Mouse (Mus musculus) ES-E14 (cell line): ENCODE data around the gene Csnk1g2. TPM values are rescaled to one million over a fixed set of nuclear protein-coding genes. Genes with fewer than 3 reads are reported as not detected.

Source experiments
- DNase-seq: peaks from one replicate; pipeline ENCODE4 v3.0.0-alpha.2; 2013; ENCODE audit warnings: low read depth, low spot score
- H3K27ac ChIP-seq: 2 replicates; pipeline ENCODE4 v1.5.1; 2012; ENCODE audit warnings: low read depth, mild to moderate bottlenecking, low read length, moderate library complexity, mixed read lengths; ENCODE audit not compliant: poor library complexity, insufficient read depth, severe bottlenecking
- H3K36me3 ChIP-seq: 2 replicates; pipeline ENCODE4 v1.6.1; 2012; ENCODE audit warnings: mild to moderate bottlenecking, low read length, moderate library complexity, mixed read lengths; ENCODE audit not compliant: control insufficient read depth, poor library complexity, insufficient read depth, severe bottlenecking
- H3K4me1 ChIP-seq, 2 experiments: fragments of 150-350 bp in 1 of 2; sonication (generic) in 1 of 2; 2 replicates each; pipeline ENCODE4 v1.6.1; 2012; ENCODE audit warnings: low read length in 2 of 2, mild to moderate bottlenecking in 1 of 2, mixed read lengths in 1 of 2; ENCODE audit not compliant: control insufficient read depth in 2 of 2, insufficient read depth in 2 of 2, poor library complexity in 1 of 2
- H3K4me3 ChIP-seq, 2 experiments: fragments of 150-350 bp in 1 of 2; sonication (generic) in 1 of 2; 2 replicates each; pipeline ENCODE4 v1.5.1; 2012; ENCODE audit warnings: low read length in 2 of 2, low read depth in 1 of 2, mild to moderate bottlenecking in 1 of 2, mixed read lengths in 1 of 2; ENCODE audit not compliant: insufficient read depth in 1 of 2, poor library complexity in 1 of 2, severe bottlenecking in 1 of 2
- H3K9ac ChIP-seq: 2 replicates; pipeline ENCODE4 v1.6.1; 2012; ENCODE audit warnings: low read depth, mild to moderate bottlenecking, low read length, mixed read lengths; ENCODE audit not compliant: poor library complexity, insufficient read depth, severe bottlenecking
- H3K9me3 ChIP-seq: fragments of 150-350 bp; sonication (generic); 2 replicates; pipeline ENCODE4 v1.6.1; 2012; ENCODE audit warnings: low read depth, mild to moderate bottlenecking, low read length; ENCODE audit not compliant: control insufficient read depth, insufficient read depth
- CHD2 ChIP-seq: IDR thresholded peaks from 2 replicates; pipeline ENCODE4 v1.6.1; 2014; ENCODE audit warnings: mild to moderate bottlenecking, low read depth, low read length, inconsistent platforms
- HCFC1 ChIP-seq: IDR thresholded peaks from 2 replicates; pipeline ENCODE4 v1.6.1; 2012; ENCODE audit warnings: low read length, inconsistent platforms, borderline replicate concordance; ENCODE audit not compliant: insufficient read depth
- MAFK ChIP-seq: IDR thresholded peaks from 2 replicates; pipeline ENCODE4 v1.6.1; 2014; ENCODE audit warnings: mild to moderate bottlenecking, low read depth, low read length, inconsistent platforms; ENCODE audit not compliant: insufficient read depth
- ZC3H11A ChIP-seq: IDR thresholded peaks from 2 replicates; pipeline ENCODE4 v1.6.1; 2012; ENCODE audit warnings: low read depth, mild to moderate bottlenecking, inconsistent platforms, low read length, borderline replicate concordance
- ZNF384 ChIP-seq: IDR thresholded peaks from 2 replicates; pipeline ENCODE4 v1.6.1; 2012; ENCODE audit warnings: low read depth, low read length, inconsistent platforms
- in situ Hi-C, 2 experiments: fragments of 600-800 bp; cut with MboI; formaldehyde crosslinking; loops; one replicate each; pipeline ENCODE4 v1.15.1; 2025; ENCODE audit warnings: low sequenced_read_pairs in 2 of 2, inconsistent platforms in 1 of 2; ENCODE audit not compliant: unreplicated experiment in 2 of 2
- total RNA-seq: library from RNA; depleted of rRNA; stranded (reverse); fragments of 300-350 nt; gene quantifications from 2 replicates; pipeline ENCODE4 v1.2.3, GENCODE M21; 2012

Gene Csnk1g2
- total RNA-seq, 1 experiment: 138 TPM

DNA sequence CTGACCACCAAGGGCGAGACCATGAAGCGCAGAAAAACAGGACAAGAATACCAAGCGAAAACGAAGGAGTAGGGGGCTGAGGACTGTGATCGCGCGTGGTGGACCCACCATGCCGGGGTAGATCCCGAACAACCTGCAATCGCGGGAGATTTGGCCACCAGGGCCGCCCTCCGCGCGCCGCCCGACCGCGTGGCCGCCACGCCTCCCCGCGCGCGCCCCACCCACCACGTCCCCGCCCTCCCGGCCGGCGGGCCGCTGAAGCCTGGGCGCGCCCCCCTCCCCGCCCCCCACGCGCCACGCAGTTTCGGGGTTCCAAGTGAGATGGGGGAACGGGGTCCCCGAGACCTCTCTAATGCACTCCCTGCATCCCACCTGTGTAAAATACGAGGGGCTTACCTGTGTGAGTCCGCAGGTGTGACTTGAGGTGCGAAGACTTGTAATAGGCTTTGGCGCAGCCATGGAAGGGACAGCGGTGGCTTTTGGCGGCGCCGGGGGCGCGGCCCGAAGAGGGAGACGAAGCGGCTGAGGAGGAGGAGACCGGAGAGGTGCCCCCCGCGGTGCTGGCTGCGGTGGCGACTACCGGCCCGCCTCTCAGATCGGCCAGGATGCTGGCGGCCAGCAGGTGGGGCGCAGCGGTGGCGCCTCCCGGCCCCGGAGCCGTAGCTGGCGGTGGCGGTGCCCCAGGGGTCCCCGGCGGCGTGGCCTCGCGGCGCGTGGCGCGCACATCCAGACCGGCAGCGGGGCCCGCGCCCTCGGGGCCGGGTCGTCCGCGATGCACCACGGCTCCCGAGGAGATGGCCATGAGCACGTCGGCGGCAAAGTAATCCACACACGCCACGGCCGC is 46.1 kb upstream of the Csnk1g2 start:
- Histone ChIP-seq H3K4me1 (peaks cover 6 to 36% of the 10 kb centered on the region in 2 experiments), H3K4me3 (peak overlapping the region; percentile 96), H3K27ac (peak overlapping the region; percentile 83), H3K9me3 (no peaks in the 10 kb centered on the region), H3K36me3 (0 out of 2 replicates have a peak, but pooled peaks cover 2% of the 10 kb centered on the region), H3K9ac (peak overlapping the region; percentile 95)
- no peak for TF ChIP-seq MAFK
- TF ChIP-seq HCFC1: no peak
- no peak for TF ChIP-seq CHD2
- in situ Hi-C loops: no loop called here
- DNase-seq: no peak

GRCm38 (mm10) chr10:80577195-80578130 is 45.2 kb upstream of the Csnk1g2 start, which contains the start of gene Klf16:
TSS of gene Klf16 (minus strand) at chr10:80577321.
- Histone ChIP-seq H3K36me3 (peaks cover 2% of the 10 kb centered on the region; the same call in 1 of the 2 replicates), H3K4me3 (peak within 1 kb of the TSS; percentile 96), H3K27ac (peak within 1 kb of the TSS; percentile 83), H3K9me3 (no peaks in the 10 kb centered on the region), H3K4me1 (peaks cover 4 to 30% of the 10 kb centered on the region in 2 experiments; a peak in 3 of 4 replicates), H3K9ac (peak within 1 kb of the TSS; percentile 95)
- TF ChIP-seq HCFC1 (0 out of 2 replicates have a peak, but pooled peaks have one; percentile 20), ZNF384 (no peak)
- in situ Hi-C loops: no loop called here
- peak; percentile 89 for DNase-seq

GRCm38 (mm10) chr10:80578131-80578750 is 44.4 kb upstream of the Csnk1g2 start:
- in situ Hi-C loops: no loop called here
- peaks cover 4 to 28% of the 10 kb centered on the region in 2 experiments; a peak in 3 of 4 replicates for H3K4me1 ChIP-seq
- TF ChIP-seq MAFK: no peak
- TF ChIP-seq HCFC1: no peak
- TF ChIP-seq CHD2: no peak
- TF ChIP-seq ZNF384: no peak
- 0 out of 2 replicates have a peak, but pooled peaks have one; percentile 1 for TF ChIP-seq ZC3H11A
- peak overlapping the region; percentile 96 for H3K4me3 ChIP-seq
- H3K9ac ChIP-seq: peak overlapping the region; percentile 81
- peak overlapping the region; percentile 79 for H3K27ac ChIP-seq
- H3K36me3 ChIP-seq: peaks cover 2% of the 10 kb centered on the region; the same call in 1 of the 2 replicates
- peak; percentile 75 for DNase-seq
- no peaks in the 10 kb centered on the region for H3K9me3 ChIP-seq

DNA sequence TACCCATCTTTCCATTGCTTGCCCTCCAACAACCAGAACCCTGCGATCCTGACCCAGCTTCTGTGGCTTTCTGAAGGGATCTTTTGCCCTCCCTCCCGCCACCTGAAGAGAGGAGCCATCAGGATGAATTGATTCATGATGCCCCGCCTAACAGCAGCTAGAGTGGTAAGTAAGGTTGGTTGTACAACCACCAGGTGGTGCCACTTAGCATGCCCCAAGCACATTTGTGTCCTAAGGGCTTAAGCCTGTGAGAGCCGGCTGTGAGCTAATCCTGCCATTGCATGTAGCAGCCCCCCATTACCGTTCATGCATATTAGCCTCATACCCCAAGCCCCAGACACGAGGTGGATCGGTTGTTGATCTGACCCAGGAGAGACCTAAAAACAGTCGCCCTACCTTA is 43.7 kb upstream of the Csnk1g2 start:
- Histone ChIP-seq H3K27ac (peak overlapping the region; percentile 6; the same call in 1 of the 2 replicates), H3K9me3 (no peaks in the 10 kb centered on the region), H3K4me3 (peak overlapping the region; percentile 96), H3K9ac (peak overlapping the region; percentile 56), H3K4me1 (peaks cover 4 to 21% of the 10 kb centered on the region in 2 experiments; a peak in 3 of 4 replicates), H3K36me3 (no peaks in the 10 kb centered on the region; the same call in 1 of the 2 replicates)
- peak; percentile 83 for DNase-seq
- in situ Hi-C loops: no loop called here
- TF ChIP-seq MAFK: no peak
- no peak for TF ChIP-seq ZNF384
- no peak for TF ChIP-seq CHD2
- no peak for TF ChIP-seq HCFC1
- no peak for TF ChIP-seq ZC3H11A
